Mouse (Mus musculus) left cerebral cortex, postnatal 4 days (tissue): ENCODE results near the gene Sycn. TPM values are rescaled to one million over a fixed set of nuclear protein-coding genes. Genes with fewer than 3 reads are reported as not detected.

Source experiments
- DNase-seq: peaks from one replicate; pipeline ENCODE4 v3.0.0-alpha.2; 2022
- intact Hi-C: fragments of 180-260 bp; cut with DNase I; formaldehyde crosslinking; loops from one replicate; pipeline ENCODE4 v1.15.1; 2025
- total RNA-seq, 2 experiments: library from RNA; stranded (reverse); gene quantifications; 2 replicates each; pipeline ENCODE4 v1.2.3; 2021

The Sycn gene
- total RNA-seq, 2 experiments from 2014 or later, result not detected

DNA sequence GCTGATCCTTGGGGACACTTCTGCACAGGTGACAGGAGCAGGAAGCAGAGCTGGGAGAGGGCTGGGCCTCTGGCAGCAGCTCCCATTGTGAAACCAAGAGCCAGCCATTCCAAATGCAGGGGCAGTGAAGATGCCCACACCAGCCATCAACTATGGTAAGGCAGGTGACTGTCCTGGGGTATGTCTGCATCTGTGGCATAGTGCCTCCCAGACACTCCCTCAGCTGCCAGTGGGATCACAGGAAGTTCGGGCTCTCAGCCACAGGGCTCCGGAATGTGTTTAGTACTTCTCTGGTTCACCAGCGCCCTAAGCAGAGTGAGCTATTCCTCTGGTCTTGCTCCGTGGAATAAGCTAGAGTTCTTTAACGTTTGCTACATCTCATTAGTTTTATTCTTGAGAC lies 16.4 kb downstream of the Sycn start:
- intact Hi-C loops, result no loop called here
- no peak for DNase-seq

DNA sequence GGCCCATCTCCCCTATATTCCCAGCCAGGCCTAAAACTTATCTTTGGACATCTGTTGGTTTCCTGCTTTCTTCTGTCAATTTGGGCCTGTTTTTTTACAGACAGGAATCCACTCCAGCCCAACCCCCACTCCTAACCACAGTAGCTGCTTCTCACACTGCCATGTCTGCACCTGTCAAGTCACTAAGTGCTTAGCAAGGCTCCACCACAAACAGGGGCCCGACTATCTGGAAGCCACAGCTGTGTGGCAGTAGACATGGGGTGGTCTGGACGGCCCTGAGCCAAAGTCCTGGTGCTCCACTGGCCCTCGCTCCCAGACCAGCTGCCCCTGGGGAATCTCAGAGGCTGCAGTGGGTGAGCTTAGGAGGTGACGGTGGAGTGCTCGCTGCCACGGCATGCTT lies 17.0 kb downstream of the Sycn start:
- peak; percentile 46 for DNase-seq
- intact Hi-C loops, result no loop called here

DNA sequence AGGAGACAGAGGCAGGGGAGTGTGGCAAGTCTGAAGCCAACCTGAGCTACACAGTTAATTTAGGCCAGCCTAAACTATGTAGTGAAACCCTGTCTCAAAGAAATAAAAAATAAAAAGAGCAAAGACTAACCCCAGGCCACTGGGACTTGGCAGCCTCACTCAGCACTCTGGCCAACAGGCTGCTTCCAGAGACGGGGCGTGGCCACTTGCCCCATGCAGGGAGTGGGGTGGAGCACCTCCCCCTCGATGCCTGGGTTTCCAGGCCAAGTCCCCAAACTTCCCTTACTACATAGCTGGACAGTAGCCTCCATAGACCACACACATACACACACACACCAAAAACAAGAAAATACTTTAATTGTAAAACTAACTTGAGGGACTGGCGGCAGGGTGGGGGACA lies 17.8 kb downstream of the Sycn start:
- intact Hi-C loops, result no loop called here
- peak; percentile 57 for DNase-seq

DNA sequence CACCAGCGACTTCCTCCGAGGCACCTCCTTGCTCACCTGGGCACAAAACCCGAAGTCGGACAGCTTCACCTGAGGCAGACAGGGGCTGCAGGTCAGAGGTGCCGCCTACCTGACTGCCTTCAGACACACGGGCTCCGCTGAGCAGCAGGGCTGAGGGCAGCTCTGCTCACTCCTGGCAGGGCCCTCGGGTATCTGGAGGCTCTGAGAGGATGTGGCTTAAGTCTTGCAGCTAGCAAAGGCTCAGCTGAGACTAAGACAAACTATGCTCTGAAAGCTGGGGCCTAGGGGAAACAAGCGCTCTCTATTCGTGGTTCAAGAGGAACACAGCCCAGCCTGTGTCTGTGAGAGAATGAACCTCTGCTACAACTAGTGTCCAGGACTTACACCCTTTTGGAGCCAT lies 20.2 kb downstream of the Sycn start:
- no peak for DNase-seq
- intact Hi-C loops, result no loop called here

GRCm38 (mm10) chr7:28561967-28562366 lies 21.3 kb downstream of the Sycn start:
- intact Hi-C loops, result no loop called here
- no peak for DNase-seq

GRCm38 (mm10) chr7:28562371-28562770 lies 21.7 kb downstream of the Sycn start:
- no peak for DNase-seq
- intact Hi-C loops, result no loop called here

DNA sequence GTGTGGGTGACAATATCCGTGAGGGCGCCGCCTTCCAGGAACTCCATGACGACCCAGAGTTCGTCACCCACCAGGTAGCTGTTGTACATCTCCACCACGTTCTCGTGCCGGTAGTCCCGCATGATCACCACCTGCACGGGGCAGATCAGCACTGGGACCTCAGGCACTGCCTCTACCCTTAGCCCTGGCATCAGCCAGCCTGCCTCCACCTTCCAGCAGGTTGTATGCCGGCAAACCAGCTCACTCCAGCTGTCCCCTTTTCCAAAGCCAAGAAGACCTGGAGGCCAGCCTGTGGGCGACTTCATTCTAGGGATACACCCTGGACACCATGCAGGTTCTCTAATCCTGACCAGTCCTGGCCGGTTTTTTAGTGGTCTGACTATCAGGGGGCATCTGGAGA lies 22.3 kb downstream of the Sycn start:
- DNase-seq, result no peak
- intact Hi-C loops, result no loop called here

DNA sequence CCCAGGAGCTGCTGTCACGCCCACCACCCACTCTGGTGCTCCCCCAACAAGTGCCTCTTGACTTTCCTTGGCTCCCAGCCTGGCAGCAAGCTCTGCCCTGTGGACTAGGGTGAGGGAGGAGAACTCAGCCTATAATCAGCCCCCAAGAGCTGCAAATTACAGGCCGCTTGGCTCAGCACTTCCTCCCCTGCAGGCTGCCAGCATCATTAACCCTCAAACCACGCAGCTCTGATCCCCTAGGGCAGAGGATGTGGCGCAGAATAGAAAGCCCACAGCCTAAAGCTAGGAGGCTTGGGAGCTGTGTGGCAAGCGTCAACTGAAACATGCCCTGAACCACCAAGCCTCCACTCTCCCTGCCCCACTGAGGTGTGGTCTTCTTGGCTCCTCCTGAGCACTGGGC lies 24.7 kb downstream of the Sycn start:
- no peak for DNase-seq
- intact Hi-C loops, result loop anchor here (5.0 kb wide), 1 partner anchor 37 kb away; no protein-coding TSS in a partner anchor

DNA sequence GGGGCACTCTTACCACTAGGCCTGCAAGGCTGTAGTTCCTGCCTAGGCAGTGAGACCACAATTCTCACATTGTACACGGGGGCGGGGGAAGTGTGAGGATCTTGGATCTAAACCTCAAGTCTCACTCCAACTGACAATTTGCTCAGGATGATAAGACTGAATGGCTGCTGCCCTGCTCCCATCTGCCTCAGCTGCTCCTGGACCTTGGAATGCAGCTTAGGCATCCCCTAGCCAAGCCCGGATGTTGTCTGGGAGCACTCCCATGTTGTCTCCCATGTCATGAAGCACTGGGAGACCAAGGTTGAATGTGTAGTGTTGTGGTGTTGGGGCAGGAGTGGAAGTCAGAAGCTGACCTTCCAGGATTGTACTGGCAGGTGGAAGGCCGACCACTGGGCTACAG lies 26.9 kb downstream of the Sycn start:
- DNase-seq, result no peak
- intact Hi-C loops, result loop anchor here (5.0 kb wide), 1 partner anchor 35 kb away; no protein-coding TSS in a partner anchor

DNA sequence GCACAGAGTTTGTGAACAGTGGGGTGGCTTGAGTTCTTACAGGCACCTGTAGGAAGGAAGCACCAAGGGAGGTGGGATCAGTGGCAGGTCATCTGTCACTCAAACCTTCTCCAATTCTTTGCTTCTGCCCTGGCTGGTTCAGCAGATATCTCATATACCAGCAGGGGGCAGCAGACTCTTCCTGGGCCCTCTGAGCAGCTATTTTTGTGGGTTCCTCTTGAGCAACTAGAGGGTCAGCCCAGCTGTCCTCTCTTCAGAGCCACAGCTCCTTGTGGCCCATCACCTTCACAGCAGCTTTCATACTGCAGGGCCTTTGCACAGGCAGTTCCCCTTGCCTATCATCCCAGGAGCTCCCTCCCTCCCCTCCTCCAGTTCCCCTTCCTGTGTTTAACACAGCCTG lies 27.6 kb downstream of the Sycn start:
- intact Hi-C loops, result loop anchor here (5.0 kb wide), 1 partner anchor 34 kb away; no protein-coding TSS in a partner anchor
- peak; percentile 61 for DNase-seq

GRCm38 (mm10) chr7:28570291-28570981 lies 29.8 kb downstream of the Sycn start:
- DNase-seq, result peak; percentile 79
- intact Hi-C loops, result no loop called here

GRCm38 (mm10) chr7:28570982-28571682 lies 30.4 kb downstream of the Sycn start:
- intact Hi-C loops, result no loop called here
- DNase-seq, result no peak

- DNase-seq, result no peak
- intact Hi-C loops, result no loop called here
Measured at GRCm38 (mm10) chr7:28572689-28573088, 32.0 kb downstream of the Sycn start.

GRCm38 (mm10) chr7:28573236-28573635 lies 32.6 kb downstream of the Sycn start:
- DNase-seq, result no peak
- intact Hi-C loops, result no loop called here

DNA sequence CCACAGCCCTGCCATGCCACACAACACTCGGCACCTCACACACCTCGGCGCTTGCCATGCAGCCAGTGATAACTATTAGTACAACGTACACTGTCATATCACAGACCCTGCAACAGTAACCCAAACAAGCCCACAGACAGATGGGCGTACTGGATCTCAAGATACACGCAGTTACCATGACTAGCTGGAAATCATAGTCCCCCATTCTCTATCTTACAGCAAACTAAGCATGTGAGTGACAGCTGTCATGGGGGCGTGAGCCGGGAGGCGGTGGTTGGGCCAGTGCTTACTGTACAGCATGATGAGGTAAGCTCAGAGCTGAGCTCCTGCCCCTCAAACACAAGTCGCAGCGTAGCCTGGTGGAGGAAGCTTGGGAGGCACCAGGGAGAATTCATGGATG lies 34.9 kb downstream of the Sycn start:
- no peak for DNase-seq
- intact Hi-C loops, result no loop called here

GRCm38 (mm10) chr7:28576271-28576914 lies 35.7 kb downstream of the Sycn start:
- intact Hi-C loops, result no loop called here
- DNase-seq, result peak; percentile 86

GRCm38 (mm10) chr7:28577826-28578542 lies 37.3 kb downstream of the Sycn start:
- no peak for DNase-seq
- intact Hi-C loops, result no loop called here

DNA sequence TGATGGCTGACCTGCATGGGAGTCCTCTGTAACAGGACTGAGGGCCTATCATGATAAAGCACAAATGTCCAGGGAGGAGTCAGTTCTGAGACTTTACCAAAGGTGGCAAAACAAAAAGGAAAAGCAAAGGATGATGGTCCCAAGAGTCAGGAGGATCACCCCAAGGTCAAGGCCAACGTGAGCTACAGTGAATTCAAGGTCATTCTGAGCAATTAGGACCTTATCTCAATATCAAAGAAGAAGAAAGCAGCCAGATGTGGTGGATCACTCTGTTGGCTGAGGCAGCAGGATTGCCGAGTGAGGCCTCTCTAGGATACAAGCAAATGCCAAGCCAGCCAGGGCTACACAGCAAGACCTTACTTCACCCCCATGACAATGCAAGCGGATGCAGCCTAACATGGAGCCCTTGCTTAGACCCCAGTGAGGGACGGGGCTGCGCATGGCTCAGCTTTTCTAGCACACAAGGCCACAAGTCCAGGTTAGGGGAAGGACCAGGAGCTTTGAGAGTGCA lies 37.9 kb downstream of the Sycn start:
- no peak for DNase-seq
- intact Hi-C loops, result no loop called here

GRCm38 (mm10) chr7:28579826-28580225 lies 39.1 kb downstream of the Sycn start:
- DNase-seq, result no peak
- intact Hi-C loops, result no loop called here

GRCm38 (mm10) chr7:28581721-28582120 lies 41.0 kb downstream of the Sycn start:
- intact Hi-C loops, result no loop called here
- no peak for DNase-seq

GRCm38 (mm10) chr7:28582841-28583240 lies 42.2 kb downstream of the Sycn start:
- DNase-seq, result no peak
- intact Hi-C loops, result no loop called here
